Mouse (Mus musculus) thymus, adult 2 months (tissue): ENCODE results near the gene Blnk.

Source experiments
- CTCF ChIP-seq: fragments of 200-500 bp; IDR thresholded peaks from 2 replicates; pipeline ENCODE4 v1.5.1; 2012; ENCODE audit warnings: mild to moderate bottlenecking, control low read depth, low read length, moderate library complexity, borderline replicate concordance; ENCODE audit not compliant: control insufficient read depth, poor library complexity, insufficient read depth; ENCODE audit errors: extremely low read depth
- POLR2A ChIP-seq: fragments of 200-500 bp; IDR thresholded peaks from 2 replicates; pipeline ENCODE4 v1.6.1; 2012; ENCODE audit warnings: mild to moderate bottlenecking, low read length, control low read depth, moderate library complexity; ENCODE audit not compliant: control insufficient read depth, poor library complexity, insufficient read depth; ENCODE audit errors: extremely low read depth

DNA sequence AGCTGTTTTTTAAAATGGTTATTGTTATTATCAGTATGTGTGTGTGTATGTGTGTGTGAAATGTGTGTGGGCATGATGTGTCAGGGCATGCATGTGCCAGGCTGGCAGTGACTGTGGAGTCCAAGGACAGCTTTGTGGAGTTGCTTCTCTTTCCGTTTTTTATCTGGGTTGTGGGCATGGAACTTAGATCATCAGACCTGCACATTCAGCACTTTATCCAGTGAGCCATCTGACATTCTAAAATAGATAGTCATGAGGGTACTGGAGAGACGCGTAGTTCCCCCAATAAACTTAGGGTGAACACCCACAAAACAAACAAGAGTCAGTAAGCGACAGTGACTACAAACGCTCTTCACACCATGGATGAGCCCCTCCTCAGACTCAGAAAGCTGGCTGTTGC, 979 bp downstream of the Blnk start:
- TF ChIP-seq POLR2A: no peak
- TF ChIP-seq CTCF: no peak
